Mouse (Mus musculus): ENCODE data around the gene Slc43a2. TPM values are rescaled to one million over a fixed set of nuclear protein-coding genes. Genes with fewer than 3 reads are reported as not detected.

The Slc43a2 gene
- total RNA-seq, 2 experiments from 2014 or later, result 53.0 to 61.5 TPM

DNA sequence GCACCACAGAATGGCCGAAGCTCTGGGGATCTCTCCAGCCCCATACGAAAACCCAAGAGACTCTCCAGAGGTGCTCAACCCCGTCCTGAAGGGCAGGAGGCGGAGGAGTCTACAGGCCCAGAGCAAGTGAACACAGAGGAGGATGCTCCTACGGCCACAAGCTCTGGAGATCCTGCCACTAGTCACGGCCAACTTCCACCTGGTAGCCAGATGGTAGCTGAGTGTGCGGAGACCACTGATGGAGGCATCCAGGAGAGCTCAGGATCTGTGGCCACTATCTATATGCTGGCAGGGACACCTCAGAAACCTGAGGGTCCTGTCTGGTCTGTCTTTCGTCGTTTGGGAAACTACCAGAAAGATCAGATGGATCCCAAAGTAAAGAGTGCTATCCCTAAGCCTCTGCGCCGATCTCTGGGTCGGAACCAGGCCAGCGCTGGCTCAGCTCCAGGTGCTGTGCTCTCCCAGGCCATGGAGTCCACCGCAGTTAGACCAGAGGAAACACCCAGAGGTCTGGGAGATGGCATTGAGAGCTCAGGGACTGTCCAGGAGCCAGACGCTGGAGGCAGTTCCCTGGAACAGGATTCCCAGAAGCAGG, 5.9 kb upstream of the Slc43a2 start:
- DNase-seq (ENCODE audit: low spot score in 2 of 2), result no peak
- intact Hi-C loops (cut with DNase I), result no loop called here

DNA sequence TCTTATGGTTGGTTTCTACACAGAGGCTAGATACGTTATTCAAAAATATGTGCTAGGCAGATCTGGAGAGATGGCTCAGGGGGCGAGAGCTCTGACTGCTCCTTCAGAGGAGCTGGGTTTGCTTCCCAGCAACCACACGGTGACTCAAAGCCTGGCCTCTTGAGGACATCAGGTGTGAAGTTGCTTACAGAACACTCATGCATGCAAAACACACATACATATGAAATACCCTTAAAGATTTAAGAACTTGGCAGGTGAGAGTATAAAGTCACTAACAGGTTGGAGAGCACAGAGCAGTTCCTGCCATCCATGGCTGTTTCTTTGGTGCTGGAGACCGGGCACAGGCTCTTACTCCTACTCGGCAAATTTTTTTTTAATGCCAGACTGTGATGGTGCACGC, 4.6 kb upstream of the Slc43a2 start:
- no peak for DNase-seq (ENCODE audit: low spot score in 2 of 2)

GRCm38 (mm10) chr11:75529771-75530170, 1.7 kb upstream of the Slc43a2 start:
- no peak for DNase-seq (ENCODE audit: low spot score in 2 of 2)
- intact Hi-C loops (cut with DNase I), result loop anchor here (1.0 kb wide), 1 partner anchor 44 kb away; no protein-coding TSS in a partner anchor

More for the DNA sequence above, 4.6 kb upstream of the Slc43a2 start:
- intact Hi-C loops (cut with DNase I), result no loop called here

DNA sequence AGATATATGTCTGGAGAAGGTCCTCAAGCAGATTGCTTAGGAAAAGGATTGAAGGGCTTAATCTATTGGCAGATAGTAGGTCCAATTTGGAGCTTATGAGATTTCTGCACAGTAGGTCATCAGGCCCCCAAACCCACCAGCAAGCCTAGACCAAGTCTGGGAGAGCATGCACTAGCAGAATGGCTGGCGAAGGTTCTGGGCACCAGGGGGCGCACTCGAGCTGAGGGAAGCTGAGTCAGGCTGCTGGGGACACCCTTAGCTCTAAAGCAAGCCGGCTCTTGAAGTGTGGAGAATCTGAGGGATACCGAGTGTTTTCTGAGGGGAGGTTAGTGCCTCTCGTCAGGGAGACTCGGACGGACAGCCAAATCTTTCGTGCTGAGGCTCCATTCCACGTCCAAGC, 1.2 kb upstream of the Slc43a2 start:
- intact Hi-C loops (cut with DNase I), result loop anchor here (1.0 kb wide), 1 partner anchor 43 kb away; no protein-coding TSS in a partner anchor

DNA sequence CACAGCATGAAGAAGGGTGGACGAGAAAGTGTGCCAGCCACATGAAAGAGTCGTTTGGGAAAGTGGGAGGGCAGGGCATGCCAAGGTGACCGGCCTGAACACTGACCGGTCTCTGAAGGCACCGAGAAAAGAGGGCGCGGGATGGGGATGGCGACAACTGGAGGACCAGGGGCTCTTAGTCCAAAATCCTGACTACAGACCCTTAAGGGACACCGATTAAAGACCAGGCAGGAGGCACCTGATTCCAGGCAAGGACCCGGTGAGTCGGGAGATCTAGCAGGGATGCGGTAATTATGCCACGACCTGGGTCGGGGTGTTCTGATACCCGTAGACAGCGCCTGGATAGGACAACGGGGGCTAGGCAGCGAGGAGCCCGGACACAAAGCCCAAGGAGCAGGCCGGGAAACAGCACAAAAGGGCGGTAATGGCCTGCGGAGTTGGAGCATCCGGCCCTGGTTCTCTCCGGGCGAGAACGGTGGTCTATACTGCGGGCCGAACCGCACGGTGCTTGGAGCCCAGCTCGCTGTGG, 585 bp upstream of the Slc43a2 start:
- intact Hi-C loops (cut with DNase I), result loop anchor here (1.0 kb wide), 1 partner anchor 42 kb away; no protein-coding TSS in a partner anchor
- no peak for DNase-seq (ENCODE audit: low spot score in 2 of 2)

More for the DNA sequence above, 1.2 kb upstream of the Slc43a2 start:
- peak; percentile 96 to 98 for DNase-seq (ENCODE audit: low spot score in 2 of 2)

- intact Hi-C loops (cut with DNase I), result no loop called here
- no peak for DNase-seq (ENCODE audit: low spot score in 2 of 2)
These were observed 1.1 kb downstream of the Slc43a2 start for GRCm38 (mm10) chr11:75532340-75533277.

DNA sequence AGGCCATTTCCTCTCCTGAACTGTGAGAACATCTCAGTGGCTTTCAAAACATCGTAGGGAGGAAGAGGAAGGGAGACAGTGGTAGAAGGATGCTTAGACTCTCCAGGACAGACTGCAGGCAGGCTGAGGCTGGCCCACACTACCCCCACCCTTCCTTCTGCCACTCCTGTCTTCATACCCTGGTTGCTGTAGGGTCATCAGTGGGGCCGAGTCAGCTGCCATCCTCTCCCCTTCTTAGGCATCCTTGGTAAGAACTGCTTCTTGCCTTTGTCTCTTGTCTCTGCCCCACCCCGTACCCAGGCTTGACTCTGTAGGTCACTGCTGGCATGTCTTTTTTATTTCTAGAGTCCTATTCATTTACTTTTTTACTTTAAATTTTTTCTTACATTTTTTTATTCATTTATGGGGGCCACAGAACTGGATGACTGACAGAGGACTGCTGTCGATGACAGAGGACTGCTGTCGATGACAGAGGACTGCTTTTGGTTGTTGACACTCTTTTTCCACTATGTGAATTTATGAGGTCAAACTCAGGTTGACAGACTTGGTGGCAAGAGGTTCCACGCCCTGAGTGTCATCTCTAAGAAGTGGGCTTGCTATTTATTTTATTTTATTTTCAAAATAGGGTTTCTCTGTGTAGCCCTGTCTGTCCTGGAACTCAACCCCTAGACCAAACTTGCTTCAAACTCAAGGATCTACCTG, 2.0 kb downstream of the Slc43a2 start:
- no peak for DNase-seq (ENCODE audit: low spot score in 2 of 2)
- intact Hi-C loops (cut with DNase I), result no loop called here

- DNase-seq (ENCODE audit: low spot score in 2 of 2), result no peak
- intact Hi-C loops (cut with DNase I), result no loop called here
These were observed 3.0 kb downstream of the Slc43a2 start for GRCm38 (mm10) chr11:75534286-75535033.

- intact Hi-C loops (cut with DNase I), result no loop called here
- no peak for DNase-seq (ENCODE audit: low spot score in 2 of 2)
These were observed 3.8 kb downstream of the Slc43a2 start for GRCm38 (mm10) chr11:75535106-75535795.

- intact Hi-C loops (cut with DNase I), result no loop called here
- no peak for DNase-seq (ENCODE audit: low spot score in 2 of 2)
These were observed 4.9 kb downstream of the Slc43a2 start for GRCm38 (mm10) chr11:75536255-75537024.

- intact Hi-C loops (cut with DNase I), result no loop called here
- DNase-seq (ENCODE audit: low spot score in 2 of 2), result no peak
These were observed 5.5 kb downstream of the Slc43a2 start for GRCm38 (mm10) chr11:75537025-75537414.

DNA sequence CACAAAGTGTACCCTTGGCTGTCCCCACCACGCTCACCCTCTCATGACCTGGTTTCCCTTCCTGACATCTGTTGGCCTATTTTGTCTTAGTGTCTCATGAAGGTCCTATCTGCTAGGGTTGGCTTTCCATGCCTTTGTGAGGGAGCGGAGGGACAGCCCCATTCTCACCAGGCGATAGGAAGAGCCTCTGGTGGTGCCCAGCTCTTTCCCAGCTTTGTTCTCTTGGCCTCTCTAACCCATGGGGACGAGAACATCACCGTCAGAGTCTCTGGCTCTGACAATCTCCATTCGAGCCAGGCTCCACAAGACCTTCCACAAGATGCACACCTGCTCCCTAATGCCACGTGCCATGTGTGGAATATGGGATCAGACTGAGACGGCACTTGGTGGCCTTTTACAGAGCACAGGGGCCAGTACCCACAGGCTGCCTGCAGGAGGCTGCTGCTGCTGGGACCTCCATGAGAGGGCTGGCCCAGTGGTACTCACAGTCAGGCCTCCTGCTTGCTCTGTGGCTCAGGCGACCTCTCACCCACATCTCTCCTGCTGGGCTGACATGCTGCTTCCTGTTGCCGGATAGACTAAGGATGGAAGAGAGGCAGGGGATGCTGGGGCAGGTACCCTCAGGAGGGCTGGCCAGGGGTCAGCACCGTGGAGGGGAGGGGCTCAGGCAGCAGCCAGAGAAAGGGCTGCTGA, 6.1 kb downstream of the Slc43a2 start:
- no peak for DNase-seq (ENCODE audit: low spot score in 2 of 2)
- intact Hi-C loops (cut with DNase I), result no loop called here

DNA sequence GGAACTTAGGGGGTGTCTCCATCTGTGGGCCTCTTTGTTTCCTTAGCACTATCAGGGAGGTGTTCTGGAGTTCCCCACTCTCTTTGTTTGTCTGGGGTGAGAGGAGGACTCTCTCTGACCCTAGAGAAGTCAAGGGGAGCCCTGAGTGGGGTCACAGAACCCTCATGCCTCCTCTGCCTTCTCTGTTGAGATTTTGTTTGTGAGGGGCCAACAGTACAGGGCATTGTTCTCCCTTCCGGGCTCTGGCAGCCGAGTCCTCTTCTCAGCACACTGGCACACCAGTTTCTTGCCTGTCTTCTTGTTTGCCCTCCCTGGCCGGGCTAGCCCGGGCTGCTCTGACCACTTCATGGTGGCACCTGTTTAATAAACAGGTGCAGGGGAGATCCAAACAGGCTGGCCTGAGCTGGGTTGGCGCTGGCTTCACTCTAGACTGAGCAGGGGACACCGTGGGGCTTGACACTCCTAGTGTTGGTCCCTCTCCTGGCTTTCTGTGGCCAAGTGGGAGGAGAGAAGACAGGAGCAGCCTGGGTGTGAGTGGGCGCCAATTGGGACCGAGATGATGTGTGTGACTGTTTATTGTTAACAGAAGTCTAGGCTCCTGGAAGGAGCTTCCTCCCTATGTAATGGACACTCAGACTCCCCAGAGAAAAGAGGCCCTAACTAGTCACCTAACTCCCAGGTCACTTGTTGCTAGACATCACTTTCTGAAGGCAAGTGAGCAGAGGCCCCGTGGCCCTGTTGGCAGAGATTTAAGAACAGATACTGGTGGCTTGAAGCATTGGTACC, 6.9 kb downstream of the Slc43a2 start:
- no peak for DNase-seq (ENCODE audit: low spot score in 2 of 2)
- intact Hi-C loops (cut with DNase I), result no loop called here

GRCm38 (mm10) chr11:75538970-75539299, 7.4 kb downstream of the Slc43a2 start:
- intact Hi-C loops (cut with DNase I), result no loop called here
- DNase-seq (ENCODE audit: low spot score in 2 of 2), result no peak

DNA sequence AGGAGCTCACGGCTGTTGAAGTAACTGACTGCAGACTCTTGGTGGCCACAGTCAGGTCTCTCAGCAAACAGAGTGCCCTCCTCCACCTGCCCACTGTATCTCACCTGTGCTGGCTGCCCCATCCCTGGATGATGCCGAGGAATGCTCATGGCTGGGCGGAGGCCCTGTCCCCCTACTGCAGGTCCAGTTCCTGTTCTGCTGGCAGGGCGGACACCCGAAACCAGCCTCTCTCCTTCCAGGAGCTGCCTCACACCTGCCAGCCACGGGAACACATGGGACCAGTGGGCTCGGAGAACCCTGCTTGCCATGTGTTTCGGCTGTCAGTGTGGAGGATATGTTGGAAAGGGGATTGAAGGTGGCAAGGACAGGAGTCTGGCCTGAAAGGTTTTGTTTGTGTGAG, 8.7 kb downstream of the Slc43a2 start:
- DNase-seq (ENCODE audit: low spot score in 2 of 2), result no peak
- intact Hi-C loops (cut with DNase I), result no loop called here

DNA sequence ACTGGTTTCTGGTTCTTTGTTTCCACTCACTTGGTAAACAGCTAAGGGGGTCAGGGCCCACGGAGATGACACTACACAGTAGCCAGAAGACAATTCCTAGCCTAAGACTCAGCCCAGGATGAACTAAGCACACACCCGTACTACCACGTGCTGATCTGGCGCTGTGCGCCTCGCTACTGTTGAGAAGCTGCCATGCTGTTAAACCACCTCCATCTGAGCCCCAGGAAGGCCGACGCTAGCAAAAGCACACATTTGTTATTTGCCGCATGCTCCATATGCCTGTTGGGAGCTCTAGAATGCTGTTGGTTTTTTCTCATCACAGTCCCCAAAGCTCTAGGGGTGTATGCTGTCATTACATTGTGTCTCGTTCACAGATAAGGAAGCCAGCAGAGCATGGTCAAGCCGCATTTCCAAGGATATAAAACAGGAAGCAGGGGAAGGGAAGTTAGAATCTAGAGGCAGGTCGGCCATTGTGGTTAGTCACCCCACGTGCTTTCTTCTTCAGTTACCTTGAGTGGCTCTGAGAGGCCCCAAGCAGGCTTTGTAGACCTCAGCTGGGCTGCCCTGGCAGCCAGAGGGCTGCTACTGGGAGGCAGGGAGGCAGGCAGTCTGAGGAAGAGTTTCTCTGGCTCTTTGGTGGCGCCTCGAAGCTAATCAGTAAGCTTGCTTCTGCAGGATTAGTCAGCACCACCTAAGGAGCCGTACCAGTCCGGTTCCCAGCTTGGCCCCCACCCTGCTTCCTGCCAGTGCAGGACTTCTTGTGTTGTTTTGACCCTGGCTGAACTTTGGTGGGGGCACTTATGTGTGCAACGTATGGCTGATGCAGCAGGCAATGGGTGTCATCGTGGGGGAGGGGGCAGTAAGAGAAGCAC, 9.5 kb downstream of the Slc43a2 start:
- intact Hi-C loops (cut with DNase I), result no loop called here
- DNase-seq (ENCODE audit: low spot score in 2 of 2), result peak; percentile 38 to 47
